Mouse (Mus musculus) hindbrain, embryonic 13.5 days (tissue): ENCODE measurements at regions not wholly inside any gene's neighbourhood (a gene's known extent, or its start where the extent isn't known, plus 50 kb on each side); places are given as distances from the start of the nearest gene placed in this dataset.

Experiments used
- ATAC-seq: fragments of 200-750 bp; cut with Nextera tagmentation; 2 replicates; pipeline ENCODE4 v1.8.0; 2017; ENCODE audit warnings: moderate TSS enrichment; ENCODE audit not compliant: low FRiP score
- H3K27ac ChIP-seq: fragments of 300-500 bp; sonication (generic); 2 replicates; pipeline ENCODE4 v1.5.1; 2015; ENCODE audit warnings: inconsistent platforms, mild to moderate bottlenecking, moderate library complexity
- H3K27me3 ChIP-seq: fragments of 300-500 bp; sonication (generic); 2 replicates; pipeline ENCODE4 v1.6.1; 2015; ENCODE audit warnings: mild to moderate bottlenecking, inconsistent platforms
- H3K36me3 ChIP-seq: fragments of 300-500 bp; sonication (generic); 2 replicates; pipeline ENCODE4 v1.6.1; 2015; ENCODE audit warnings: mild to moderate bottlenecking, inconsistent platforms
- H3K4me1 ChIP-seq: fragments of 300-500 bp; sonication (generic); replicated peaks from 2 replicates; pipeline ENCODE4 v1.6.1; 2015; ENCODE audit warnings: inconsistent platforms
- H3K4me2 ChIP-seq: fragments of 300-500 bp; sonication (generic); 2 replicates; pipeline ENCODE4 v1.6.1; 2015; ENCODE audit warnings: inconsistent platforms, mild to moderate bottlenecking, moderate library complexity
- H3K4me3 ChIP-seq: fragments of 300-500 bp; sonication (generic); 2 replicates; pipeline ENCODE4 v1.5.1; 2015; ENCODE audit warnings: mild to moderate bottlenecking, inconsistent platforms
- H3K9ac ChIP-seq: fragments of 300-500 bp; sonication (generic); 2 replicates; pipeline ENCODE4 v1.6.1; 2015; ENCODE audit warnings: mild to moderate bottlenecking, inconsistent platforms
- H3K9me3 ChIP-seq: fragments of 300-500 bp; sonication (generic); 2 replicates; pipeline ENCODE4 v1.6.1; 2016; ENCODE audit warnings: inconsistent platforms
- WGBS: fragments of 180-500 bp; shearing (Covaris S2); methylation state at CpG from one replicate; pipeline ENCODE4 v1.1.7; 2015; 5-methylcytosine and 5-hydroxymethylcytosine counted together

- no peak overlapping the region for H3K4me2 ChIP-seq
Measured at GRCm38 (mm10) chr13:44463675-44464074, 265.6 kb upstream of the Jarid2 start.

GRCm38 (mm10) chr13:44465567-44465966, 263.7 kb upstream of the Jarid2 start:
- Histone ChIP-seq H3K4me3 (no peak overlapping the region), H3K4me2 (no peak overlapping the region), H3K27ac (no peak overlapping the region), H3K9me3 (no peaks in the 10 kb centered on the region), H3K9ac (no peak overlapping the region), H3K36me3 (no peaks in the 10 kb centered on the region), H3K27me3 (no peaks in the 10 kb centered on the region), H3K4me1 (0 out of 2 replicates have a peak, but pooled peaks cover 3% of the 10 kb centered on the region)
- 81% methylated on average over 7 of the region's 7 CpGs for WGBS
- no peak for ATAC-seq

More at GRCm38 (mm10) chr13:44463675-44464074, 265.6 kb upstream of the Jarid2 start:
- H3K4me1 ChIP-seq, result no peaks in the 10 kb centered on the region
- no peak overlapping the region for H3K4me3 ChIP-seq
- H3K9ac ChIP-seq, result no peak overlapping the region
- H3K27ac ChIP-seq, result no peak overlapping the region
- H3K36me3 ChIP-seq, result no peaks in the 10 kb centered on the region
- H3K9me3 ChIP-seq, result no peaks in the 10 kb centered on the region
- ATAC-seq, result no peak
- H3K27me3 ChIP-seq, result no peaks in the 10 kb centered on the region
- WGBS, result 97% methylated on average over 4 of the region's 4 CpGs

- H3K4me1 ChIP-seq, result peaks cover 14% of the 10 kb centered on the region
- no peaks in the 10 kb centered on the region; the same call in 1 of the 2 replicates for H3K27me3 ChIP-seq
- no peaks in the 10 kb centered on the region for H3K36me3 ChIP-seq
- 68% methylated on average over 14 of the region's 14 CpGs for WGBS
- ATAC-seq, result no peak
- H3K9me3 ChIP-seq, result no peaks in the 10 kb centered on the region
- H3K9ac ChIP-seq, result no peak overlapping the region
- no peak overlapping the region for H3K27ac ChIP-seq
- H3K4me3 ChIP-seq, result no peak overlapping the region
- no peak overlapping the region for H3K4me2 ChIP-seq
Measured at GRCm38 (mm10) chr13:44468963-44469674, 260.2 kb upstream of the Jarid2 start.

GRCm38 (mm10) chr13:44469675-44470074, 259.6 kb upstream of the Jarid2 start:
- no peak for ATAC-seq

GRCm38 (mm10) chr13:44473200-44473599, 256.1 kb upstream of the Jarid2 start:
- Histone ChIP-seq H3K36me3 (no peaks in the 10 kb centered on the region), H3K4me1 (peaks cover 14% of the 10 kb centered on the region), H3K9me3 (no peaks in the 10 kb centered on the region), H3K27ac (peak overlapping the region; percentile 1; the same call in 1 of the 2 replicates), H3K9ac (no peak overlapping the region), H3K4me2 (no peak overlapping the region), H3K27me3 (no peaks in the 10 kb centered on the region; the same call in 1 of the 2 replicates), H3K4me3 (no peak overlapping the region)
- WGBS, result 22% methylated on average over 6 of the region's 6 CpGs
- ATAC-seq, result no peak

More at GRCm38 (mm10) chr13:44469675-44470074, 259.6 kb upstream of the Jarid2 start:
- Histone ChIP-seq H3K36me3 (no peaks in the 10 kb centered on the region), H3K4me3 (no peak overlapping the region), H3K4me2 (no peak overlapping the region), H3K27me3 (no peaks in the 10 kb centered on the region; the same call in 1 of the 2 replicates), H3K9ac (no peak overlapping the region), H3K9me3 (no peaks in the 10 kb centered on the region), H3K4me1 (peaks cover 14% of the 10 kb centered on the region), H3K27ac (no peak overlapping the region)
- 91% methylated on average over 6 of the region's 6 CpGs for WGBS

- Histone ChIP-seq H3K4me2 (no peak overlapping the region), H3K4me3 (no peak overlapping the region), H3K4me1 (peaks cover 11% of the 10 kb centered on the region), H3K27me3 (0 out of 2 replicates have a peak, but pooled peaks cover 3% of the 10 kb centered on the region), H3K9me3 (no peaks in the 10 kb centered on the region), H3K27ac (no peak overlapping the region), H3K9ac (no peak overlapping the region), H3K36me3 (no peaks in the 10 kb centered on the region)
- ATAC-seq, result no peak
- WGBS, result 55% methylated on average over 8 of the region's 8 CpGs
Measured at GRCm38 (mm10) chr13:44476901-44477300, 252.4 kb upstream of the Jarid2 start.

- 91% methylated on average over 7 of the region's 7 CpGs for WGBS
- no peaks in the 10 kb centered on the region; the same call in 1 of the 2 replicates for H3K4me1 ChIP-seq
- no peak for ATAC-seq
Measured at GRCm38 (mm10) chr13:44480128-44480527, 249.1 kb upstream of the Jarid2 start.

GRCm38 (mm10) chr13:44482661-44483060, 246.6 kb upstream of the Jarid2 start:
- no peaks in the 10 kb centered on the region for H3K9me3 ChIP-seq
- 93% methylated on average over 7 of the region's 7 CpGs for WGBS

More at GRCm38 (mm10) chr13:44480128-44480527, 249.1 kb upstream of the Jarid2 start:
- Histone ChIP-seq H3K9ac (no peak overlapping the region), H3K36me3 (no peaks in the 10 kb centered on the region), H3K27me3 (0 out of 2 replicates have a peak, but pooled peaks cover 3% of the 10 kb centered on the region), H3K27ac (no peak overlapping the region), H3K9me3 (no peaks in the 10 kb centered on the region), H3K4me2 (no peak overlapping the region), H3K4me3 (no peak overlapping the region)

GRCm38 (mm10) chr13:44484582-44485329, 244.5 kb upstream of the Jarid2 start:
- H3K4me2 ChIP-seq, result no peak overlapping the region
- no peak for ATAC-seq

More at GRCm38 (mm10) chr13:44482661-44483060, 246.6 kb upstream of the Jarid2 start:
- no peaks in the 10 kb centered on the region for H3K36me3 ChIP-seq
- H3K4me1 ChIP-seq, result no peaks in the 10 kb centered on the region
- H3K4me3 ChIP-seq, result no peak overlapping the region
- 0 out of 2 replicates have a peak, but pooled peaks cover 3% of the 10 kb centered on the region for H3K27me3 ChIP-seq
- H3K9ac ChIP-seq, result no peak overlapping the region
- no peak overlapping the region for H3K27ac ChIP-seq
- no peak overlapping the region for H3K4me2 ChIP-seq
- no peak for ATAC-seq

GRCm38 (mm10) chr13:44490935-44491465, 238.3 kb upstream of the Jarid2 start:
- no peak overlapping the region for H3K4me2 ChIP-seq
- H3K27ac ChIP-seq, result no peak overlapping the region
- no peak overlapping the region for H3K4me3 ChIP-seq
- 74% methylated on average over 4 of the region's 4 CpGs for WGBS
- ATAC-seq, result no peak
- H3K27me3 ChIP-seq, result no peaks in the 10 kb centered on the region
- no peak overlapping the region for H3K9ac ChIP-seq
- H3K4me1 ChIP-seq, result 0 out of 2 replicates have a peak, but pooled peaks cover under 1% of the 10 kb centered on the region
- no peaks in the 10 kb centered on the region for H3K9me3 ChIP-seq
- H3K36me3 ChIP-seq, result no peaks in the 10 kb centered on the region

More at GRCm38 (mm10) chr13:44484582-44485329, 244.5 kb upstream of the Jarid2 start:
- no peaks in the 10 kb centered on the region for H3K9me3 ChIP-seq
- 0 out of 2 replicates have a peak, but pooled peaks cover 3% of the 10 kb centered on the region for H3K27me3 ChIP-seq
- no peaks in the 10 kb centered on the region for H3K4me1 ChIP-seq
- 69% methylated on average over 14 of the region's 14 CpGs for WGBS
- no peak overlapping the region for H3K27ac ChIP-seq
- H3K4me3 ChIP-seq, result no peak overlapping the region
- no peak overlapping the region for H3K9ac ChIP-seq
- no peaks in the 10 kb centered on the region for H3K36me3 ChIP-seq

- WGBS, result 89% methylated on average over 3 of the region's 3 CpGs
- H3K36me3 ChIP-seq, result no peaks in the 10 kb centered on the region
- no peaks in the 10 kb centered on the region for H3K27me3 ChIP-seq
- no peak overlapping the region for H3K4me2 ChIP-seq
- no peak overlapping the region for H3K9ac ChIP-seq
- no peaks in the 10 kb centered on the region for H3K9me3 ChIP-seq
- 0 out of 2 replicates have a peak, but pooled peaks cover 4% of the 10 kb centered on the region for H3K4me1 ChIP-seq
- no peak overlapping the region for H3K27ac ChIP-seq
- no peak for ATAC-seq
- H3K4me3 ChIP-seq, result no peak overlapping the region
Measured at GRCm38 (mm10) chr13:44493884-44494283, 235.4 kb upstream of the Jarid2 start.

- Histone ChIP-seq H3K9me3 (no peaks in the 10 kb centered on the region), H3K4me1 (0 out of 2 replicates have a peak, but pooled peaks cover 4% of the 10 kb centered on the region), H3K4me2 (no peak overlapping the region), H3K27me3 (no peaks in the 10 kb centered on the region), H3K9ac (no peak overlapping the region), H3K4me3 (no peak overlapping the region), H3K27ac (no peak overlapping the region), H3K36me3 (no peaks in the 10 kb centered on the region)
- 85% methylated on average over 10 of the region's 10 CpGs for WGBS
- ATAC-seq, result no peak
Measured at GRCm38 (mm10) chr13:44495450-44495849, 233.8 kb upstream of the Jarid2 start.
